Mouse (Mus musculus): ENCODE data around the gene Lrch1.

- TF ChIP-seq CTCF (IDR thresholded peaks at IDR 0.05) (no peak), EP300 (IDR thresholded peaks at IDR 0.05; ENCODE audit: insufficient read depth, low read depth, low read length) (no peak), POLR2A (IDR thresholded peaks at IDR 0.05; ENCODE audit: insufficient read depth, low read depth, low read length) (no peak)
Observed at GRCm38 (mm10) chr14:74884920-74885319, 62.8 kb downstream of the Lrch1 start.
